Mouse (Mus musculus) heart, embryonic 12.5 days (tissue): Measurements from ENCODE around the gene Rpp25l. TPM values are rescaled to one million over a fixed set of nuclear protein-coding genes. Genes with fewer than 3 reads are reported as not detected.
"Not testable (repeated sequence)": the region's sequence is repeated elsewhere in the genome, so short reads cannot be mapped to it uniquely, and the experiment has no call there.

Experiments used
- ATAC-seq: fragments of 200-750 bp; cut with Nextera tagmentation; 2 replicates; pipeline ENCODE4 v1.8.0; 2017; ENCODE audit warnings: moderate TSS enrichment, moderate library complexity; ENCODE audit not compliant: insufficient number of reproducible peaks, low FRiP score
- H3K27ac ChIP-seq: fragments of 300-500 bp; sonication (generic); 2 replicates; pipeline ENCODE4 v1.5.1; 2016; ENCODE audit warnings: mild to moderate bottlenecking, moderate library complexity; ENCODE audit not compliant: poor library complexity, severe bottlenecking
- H3K27me3 ChIP-seq: fragments of 300-500 bp; sonication (generic); replicated peaks from 2 replicates; pipeline ENCODE4 v1.6.1; 2016; ENCODE audit warnings: mild to moderate bottlenecking, moderate library complexity
- H3K36me3 ChIP-seq: fragments of 300-500 bp; sonication (generic); 2 replicates; pipeline ENCODE4 v1.6.1; 2016; ENCODE audit warnings: mild to moderate bottlenecking, moderate library complexity
- H3K4me1 ChIP-seq: fragments of 300-500 bp; sonication (generic); replicated peaks from 2 replicates; pipeline ENCODE4 v1.6.1; 2016; ENCODE audit warnings: mild to moderate bottlenecking
- H3K4me2 ChIP-seq: fragments of 300-500 bp; sonication (generic); 2 replicates; pipeline ENCODE4 v1.6.1; 2016; ENCODE audit warnings: mild to moderate bottlenecking, moderate library complexity
- H3K4me3 ChIP-seq: fragments of 300-500 bp; sonication (generic); 2 replicates; pipeline ENCODE4 v1.5.1; 2016; ENCODE audit warnings: mild to moderate bottlenecking
- H3K9ac ChIP-seq: fragments of 300-500 bp; sonication (generic); 2 replicates; pipeline ENCODE4 v1.6.1; 2016; ENCODE audit warnings: mild to moderate bottlenecking, moderate library complexity
- H3K9me3 ChIP-seq: fragments of 300-500 bp; sonication (generic); replicated peaks from 2 replicates; pipeline ENCODE4 v1.6.1; 2016; ENCODE audit warnings: mild to moderate bottlenecking, moderate library complexity
- WGBS: fragments of 180-500 bp; shearing (Covaris S2); methylation state at CpG from one replicate; pipeline ENCODE4 v1.1.7; 2016; 5-methylcytosine and 5-hydroxymethylcytosine counted together
- polyA plus RNA-seq: library from polyadenylated mRNA; unstranded; fragments of >200 nt; fragmentation: Nextera tagmentation; extraction: Ambion mirVana; gene quantifications from 2 replicates; pipeline ENCODE4 v1.2.1, GENCODE M21; 2016

The Rpp25l gene
- polyA plus RNA-seq, 1 experiment from 2014 or later, result 39.7 TPM

DNA sequence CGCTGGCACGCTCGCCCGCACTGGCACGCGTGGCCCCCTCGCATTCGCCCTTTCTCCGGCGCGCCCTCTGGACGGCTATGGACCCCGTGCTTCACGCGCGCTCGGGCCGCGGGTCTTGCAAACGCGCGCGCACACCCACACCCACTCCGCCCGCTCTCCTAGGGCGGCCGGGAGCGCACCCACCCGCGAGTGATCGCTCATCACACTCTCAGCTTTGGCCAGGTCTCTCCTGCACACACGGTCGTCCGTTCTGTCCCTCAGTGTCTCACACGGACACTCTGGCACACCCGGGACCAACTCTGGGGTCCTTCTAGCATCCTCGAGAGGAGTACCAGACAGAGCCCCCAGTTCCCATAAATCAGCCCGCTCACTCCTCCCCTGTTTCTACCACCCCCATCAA lies 17.5 kb downstream of the Rpp25l start:
- peak overlapping the region; percentile 21; the same call in 1 of the 2 replicates for H3K4me3 ChIP-seq
- not testable (repeated sequence) for H3K9ac ChIP-seq, H3K4me1 ChIP-seq, H3K36me3 ChIP-seq, H3K27ac ChIP-seq, H3K9me3 ChIP-seq, ATAC-seq
- H3K4me2 ChIP-seq, result peak overlapping the region; percentile 57
- H3K27me3 ChIP-seq, result peaks cover 16% of the 10 kb centered on the region
- WGBS, result 2% methylated on average over 12 of the region's 38 CpGs

DNA sequence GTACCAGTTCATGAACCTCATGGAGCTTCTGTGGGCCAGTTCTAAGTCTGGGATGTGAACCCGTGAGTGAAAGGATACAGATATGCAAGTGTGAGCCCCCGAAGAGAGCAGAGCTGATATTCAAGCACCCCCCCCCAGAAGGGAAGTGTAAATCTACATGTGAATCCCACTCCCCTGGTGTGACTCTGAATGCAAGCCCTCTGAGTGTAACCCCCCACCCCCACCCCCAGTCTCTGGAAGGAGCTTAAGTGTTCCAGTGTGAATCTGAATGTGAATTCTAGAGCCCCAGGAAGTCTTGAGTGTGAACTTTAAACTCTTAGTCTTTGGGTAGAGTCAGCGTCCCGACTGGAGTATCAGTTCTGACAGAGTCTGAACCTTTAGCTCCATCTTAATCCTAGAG lies 19.8 kb downstream of the Rpp25l start:
- not testable (repeated sequence) for H3K27ac ChIP-seq, H3K36me3 ChIP-seq, H3K9ac ChIP-seq, ATAC-seq, H3K4me2 ChIP-seq, H3K4me3 ChIP-seq, H3K9me3 ChIP-seq, H3K4me1 ChIP-seq
- H3K27me3 ChIP-seq, result peaks cover 16% of the 10 kb centered on the region
- 14% methylated on average over 4 of the region's 4 CpGs for WGBS

DNA sequence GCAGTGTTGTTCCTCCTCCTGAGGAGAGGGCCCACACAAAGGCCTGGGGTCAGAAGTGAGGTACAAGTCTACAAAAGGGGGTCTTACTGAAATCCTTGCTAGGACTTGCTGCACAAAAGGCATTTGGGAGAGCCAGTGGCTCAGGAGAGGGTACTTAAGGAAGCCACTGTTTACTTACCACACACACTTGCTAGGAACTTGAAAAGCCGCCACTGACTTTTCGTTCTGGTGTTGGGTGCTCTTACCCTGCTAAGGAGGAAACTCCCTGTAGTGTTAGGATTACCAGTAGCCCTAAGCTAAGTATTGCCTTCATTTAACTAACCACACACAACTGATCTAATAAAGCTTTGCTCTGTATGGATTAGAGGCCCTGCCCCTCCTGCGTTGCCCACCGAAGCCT lies 23.3 kb downstream of the Rpp25l start:
- not testable (repeated sequence) for H3K27me3 ChIP-seq, H3K9ac ChIP-seq, H3K4me1 ChIP-seq, H3K4me3 ChIP-seq, H3K9me3 ChIP-seq, H3K27ac ChIP-seq, H3K4me2 ChIP-seq, ATAC-seq, H3K36me3 ChIP-seq
- WGBS, result no CpG with 5 or more reads among the region's 4 CpGs

DNA sequence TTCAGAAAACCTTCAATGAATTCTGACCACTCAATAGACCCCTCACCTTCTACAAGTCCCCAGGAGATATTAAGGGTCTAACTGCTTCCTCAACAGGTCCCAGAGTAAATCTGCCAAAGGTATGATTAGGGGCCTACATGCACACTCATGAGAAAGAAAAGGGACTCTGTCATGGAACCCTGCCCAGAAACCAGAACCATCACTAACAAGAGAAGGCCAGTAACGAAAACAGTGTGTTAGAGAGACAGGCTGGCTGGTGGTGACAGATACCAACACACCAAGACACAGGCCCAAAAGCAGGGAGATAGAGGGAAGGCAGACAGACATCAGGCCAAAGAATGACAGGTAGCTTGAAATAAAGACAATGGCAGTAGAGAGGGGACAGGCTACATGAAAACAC lies 24.8 kb downstream of the Rpp25l start:
- not testable (repeated sequence) for H3K4me3 ChIP-seq, H3K4me1 ChIP-seq, H3K27me3 ChIP-seq, ATAC-seq, H3K27ac ChIP-seq, H3K9ac ChIP-seq, H3K36me3 ChIP-seq, H3K4me2 ChIP-seq, H3K9me3 ChIP-seq
- whole genome bisulfite sequencing, result 47% methylated on average over 1 of the region's 1 CpGs

DNA sequence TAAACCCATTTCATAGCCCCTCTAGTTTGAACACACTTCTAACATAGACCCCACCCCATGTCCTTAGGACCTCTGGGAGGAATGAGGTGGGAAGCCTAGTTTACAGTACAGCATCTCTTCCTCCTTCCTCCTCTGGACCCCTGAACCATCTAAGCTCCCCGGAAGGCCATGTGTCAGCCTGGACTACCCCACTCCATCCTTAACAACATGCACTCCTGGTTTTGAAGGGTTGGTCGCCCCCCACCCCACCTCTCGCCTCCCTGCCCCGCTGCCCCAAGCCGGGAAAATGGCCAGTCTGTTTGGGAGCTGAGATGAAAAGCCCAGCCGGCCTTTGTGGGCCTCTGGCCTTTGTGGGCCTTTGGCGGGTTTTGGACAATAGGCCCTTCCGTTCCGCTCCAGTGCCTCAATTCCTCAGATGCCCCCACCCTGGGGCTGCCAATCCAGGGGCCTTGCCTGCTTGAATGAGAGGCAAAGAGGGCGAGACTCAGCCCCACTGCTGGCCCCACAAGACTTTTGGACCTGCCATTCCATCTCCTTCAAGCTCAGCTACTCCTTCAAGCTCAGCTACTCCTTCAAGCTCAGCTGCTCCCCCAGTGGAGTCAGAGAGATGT lies 27.3 kb downstream of the Rpp25l start:
- ATAC-seq, H3K9ac ChIP-seq, H3K4me3 ChIP-seq, H3K27ac ChIP-seq, H3K36me3 ChIP-seq, H3K4me2 ChIP-seq, H3K9me3 ChIP-seq: not testable (repeated sequence)
- Histone ChIP-seq H3K27me3 (peaks cover 15% of the 10 kb centered on the region), H3K4me1 (peaks cover 15% of the 10 kb centered on the region)
- 65% methylated on average over 10 of the region's 10 CpGs for WGBS

DNA sequence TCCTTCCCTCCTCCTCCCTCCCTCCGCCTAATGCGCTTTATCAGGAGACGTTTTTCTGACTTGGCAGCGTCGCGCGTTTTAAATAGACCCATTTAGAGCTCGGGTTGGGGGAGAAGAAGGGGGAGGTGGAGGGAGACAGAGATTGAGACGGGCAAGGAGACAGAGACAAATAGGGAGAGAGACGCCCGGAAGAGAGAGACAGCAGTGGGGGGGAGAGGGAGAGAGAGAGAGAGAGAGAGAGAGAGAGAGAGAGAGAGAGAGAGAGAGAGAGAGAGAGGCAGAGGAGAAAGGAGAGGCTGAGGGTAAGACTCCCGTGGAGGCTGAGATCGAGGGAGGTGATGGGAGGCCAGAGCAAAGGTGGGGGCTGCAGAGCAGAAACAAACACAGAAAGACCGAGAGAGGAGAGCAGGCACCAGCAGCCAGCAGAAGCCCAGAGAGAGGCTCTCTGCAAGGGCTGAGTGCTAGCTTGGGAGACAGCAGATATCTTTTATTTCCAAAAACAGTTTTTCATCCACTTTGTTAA lies 28.3 kb downstream of the Rpp25l start:
- not testable (repeated sequence) for H3K36me3 ChIP-seq, H3K27ac ChIP-seq, H3K9me3 ChIP-seq, H3K9ac ChIP-seq, ATAC-seq
- Histone ChIP-seq H3K27me3 (peaks cover 15% of the 10 kb centered on the region), H3K4me2 (peak overlapping the region; percentile 55), H3K4me3 (0 out of 2 replicates have a peak overlapping the region, but pooled peaks have one; percentile 8), H3K4me1 (peaks cover 23% of the 10 kb centered on the region)
- WGBS, result 0% methylated on average over 13 of the region's 14 CpGs

DNA sequence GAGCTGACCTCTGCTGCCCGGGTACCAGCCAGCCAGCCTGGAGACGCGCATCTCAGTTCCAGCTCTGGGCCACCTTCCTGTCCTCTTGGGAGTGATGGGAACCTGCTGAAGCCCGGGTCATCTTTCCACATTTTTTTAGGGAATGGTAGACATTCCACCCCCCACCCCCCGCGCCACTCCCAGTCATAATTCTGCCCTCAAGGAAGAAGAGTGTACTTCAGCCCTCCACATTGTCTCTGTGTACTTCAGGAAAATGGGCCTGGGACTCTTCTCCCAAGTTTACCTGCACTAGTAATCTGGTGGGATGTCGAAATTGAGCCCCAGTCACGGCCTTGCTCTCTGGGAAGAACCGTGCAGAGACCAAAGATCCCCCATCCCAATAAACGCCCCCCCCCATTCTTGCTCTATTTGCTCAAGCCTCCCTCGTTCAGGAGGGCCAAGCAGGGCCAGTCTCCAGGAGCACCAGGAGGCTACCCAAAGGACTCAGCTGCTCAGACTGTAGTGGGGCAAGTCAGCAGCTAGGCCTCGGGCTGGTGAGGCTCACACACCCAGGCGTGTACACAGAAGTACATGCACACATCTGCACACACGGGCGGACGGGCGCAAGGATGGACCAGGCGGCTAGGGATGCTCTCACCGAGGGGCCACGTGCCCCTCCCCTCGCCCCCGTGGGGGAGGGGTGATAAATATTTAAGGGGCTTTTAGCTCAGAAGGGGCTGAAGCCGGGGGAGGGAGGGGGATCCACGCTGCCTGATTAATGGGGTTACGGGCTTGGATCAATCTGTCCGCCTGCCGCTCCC lies 29.0 kb downstream of the Rpp25l start:
- Histone ChIP-seq H3K4me3 (peak overlapping the region; percentile 27; the same call in 1 of the 2 replicates), H3K27me3 (peaks cover 15% of the 10 kb centered on the region), H3K27ac (peak overlapping the region; percentile 51), H3K4me2 (peak overlapping the region; percentile 55), H3K4me1 (peaks cover 30% of the 10 kb centered on the region)
- not testable (repeated sequence) for ATAC-seq, H3K9ac ChIP-seq, H3K9me3 ChIP-seq, H3K36me3 ChIP-seq
- WGBS, result under 1% methylated on average over 25 of the region's 27 CpGs

DNA sequence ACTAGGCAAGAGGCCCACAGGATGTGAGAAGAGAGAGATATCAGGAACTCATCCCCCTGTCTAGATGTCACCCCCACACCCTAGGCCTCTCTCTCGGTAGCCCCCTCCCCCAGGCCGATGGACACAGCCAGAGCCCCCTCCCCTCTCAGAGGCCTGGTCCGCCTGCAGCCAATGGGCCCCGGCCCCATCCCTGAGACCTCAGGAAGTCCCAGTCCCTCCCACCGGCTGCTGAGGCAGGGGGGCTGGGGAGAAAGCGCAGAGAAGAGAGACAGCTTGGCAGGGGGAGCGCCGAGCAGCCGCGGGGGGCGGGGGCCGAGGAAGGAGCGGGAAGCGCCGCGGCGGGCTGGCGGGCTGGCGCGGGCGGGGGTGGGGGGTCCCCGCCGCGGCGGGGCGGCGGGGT lies 30.0 kb downstream of the Rpp25l start:
- peak; percentile 61 for ATAC-seq
- H3K9me3 ChIP-seq, H3K36me3 ChIP-seq, H3K9ac ChIP-seq, H3K27ac ChIP-seq: not testable (repeated sequence)
- H3K4me1 ChIP-seq, result peaks cover 38% of the 10 kb centered on the region
- peaks cover 15% of the 10 kb centered on the region for H3K27me3 ChIP-seq
- H3K4me2 ChIP-seq, result peak overlapping the region; percentile 58
- 2% methylated on average over 5 of the region's 27 CpGs for WGBS
- H3K4me3 ChIP-seq, result peak overlapping the region; percentile 36

DNA sequence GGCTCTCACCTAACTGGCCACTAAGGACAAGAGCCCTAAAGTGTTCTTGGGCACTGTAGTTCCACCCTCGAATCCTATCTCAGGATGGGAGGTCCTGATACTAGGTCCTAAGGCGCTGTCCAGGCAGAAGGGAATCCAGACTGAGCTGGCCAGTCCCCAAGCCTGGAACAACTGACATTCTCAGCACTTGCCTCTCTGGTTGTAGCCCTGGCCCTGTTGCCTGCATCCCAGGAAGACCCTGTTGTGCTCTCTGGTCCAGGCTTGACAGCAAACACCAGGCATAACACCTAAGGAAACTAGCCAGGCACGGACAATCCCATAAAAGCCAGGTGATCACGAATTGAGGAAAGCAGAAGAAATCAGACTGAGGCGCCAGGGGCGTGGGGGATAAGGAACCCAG lies 30.5 kb downstream of the Rpp25l start:
- no peak overlapping the region; the same call in 1 of the 2 replicates for H3K4me3 ChIP-seq
- peaks cover 15% of the 10 kb centered on the region for H3K27me3 ChIP-seq
- no peak for ATAC-seq
- WGBS, result 17% methylated on average over 6 of the region's 6 CpGs
- H3K27ac ChIP-seq, result peak overlapping the region; percentile 9
- H3K4me2 ChIP-seq, result peak overlapping the region; percentile 58
- 0 out of 2 replicates have a peak overlapping the region, but pooled peaks have one; percentile 37 for H3K9ac ChIP-seq
- no peaks in the 10 kb centered on the region for H3K36me3 ChIP-seq
- H3K9me3 ChIP-seq, result no peaks in the 10 kb centered on the region
- peaks cover 43% of the 10 kb centered on the region for H3K4me1 ChIP-seq

DNA sequence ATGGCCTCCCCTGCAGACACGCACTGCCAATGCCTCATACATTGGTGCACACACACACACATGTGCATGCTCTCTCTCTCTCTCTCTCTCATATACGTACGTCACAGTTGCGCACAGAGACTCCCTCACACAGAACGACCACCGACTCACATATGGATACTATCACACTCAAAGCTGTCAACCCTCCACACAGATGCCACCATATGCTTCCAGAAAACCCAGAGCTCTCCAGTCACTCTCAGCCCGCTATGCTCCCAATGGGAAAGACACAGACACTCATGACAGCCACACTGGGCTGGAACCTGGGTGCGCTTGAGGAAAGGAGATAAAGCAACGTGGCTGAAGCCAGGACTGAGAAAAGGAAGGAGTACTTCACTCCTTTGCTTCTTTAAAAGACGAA lies 31.4 kb downstream of the Rpp25l start:
- Histone ChIP-seq H3K27ac (no peak overlapping the region), H3K9me3 (no peaks in the 10 kb centered on the region), H3K4me3 (no peak overlapping the region), H3K4me1 (peaks cover 51% of the 10 kb centered on the region), H3K9ac (no peak overlapping the region), H3K27me3 (peaks cover 15% of the 10 kb centered on the region), H3K36me3 (no peaks in the 10 kb centered on the region), H3K4me2 (no peak overlapping the region)
- 59% methylated on average over 10 of the region's 10 CpGs for WGBS
- no peak for ATAC-seq

DNA sequence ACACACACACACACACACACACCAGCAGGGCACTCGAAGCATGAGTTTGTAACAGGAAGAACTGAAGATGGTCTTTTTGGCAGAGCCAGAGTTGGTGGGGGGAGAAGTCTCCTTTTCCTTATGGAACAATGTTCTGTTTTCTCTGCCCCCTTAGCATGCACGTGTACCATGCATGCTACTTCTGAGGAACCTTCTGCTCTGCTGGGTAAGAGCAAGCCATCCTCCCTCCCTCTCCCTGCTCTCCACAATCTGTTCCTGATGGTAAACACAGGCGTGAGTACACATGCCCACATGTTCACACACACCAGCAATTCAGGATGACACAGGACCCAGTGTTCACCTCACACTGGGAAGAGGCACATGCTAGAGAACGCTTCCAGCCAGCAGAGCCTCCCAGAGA lies 32.2 kb downstream of the Rpp25l start:
- no peak overlapping the region for H3K4me2 ChIP-seq

More for the DNA sequence above, 32.2 kb downstream of the Rpp25l start:
- Histone ChIP-seq H3K4me3 (no peak overlapping the region), H3K36me3 (no peaks in the 10 kb centered on the region), H3K9me3 (no peaks in the 10 kb centered on the region), H3K9ac (no peak overlapping the region), H3K27ac (no peak overlapping the region), H3K27me3 (peaks cover 20% of the 10 kb centered on the region), H3K4me1 (peaks cover 59% of the 10 kb centered on the region)
- WGBS, result 54% methylated on average over 4 of the region's 4 CpGs
- ATAC-seq, result no peak
